Mouse (Mus musculus): ENCODE measurements at regions not wholly inside any gene's neighbourhood (a gene's known extent, or its start where the extent isn't known, plus 50 kb on each side); places are given as distances from the start of the nearest gene placed in this dataset.

DNA sequence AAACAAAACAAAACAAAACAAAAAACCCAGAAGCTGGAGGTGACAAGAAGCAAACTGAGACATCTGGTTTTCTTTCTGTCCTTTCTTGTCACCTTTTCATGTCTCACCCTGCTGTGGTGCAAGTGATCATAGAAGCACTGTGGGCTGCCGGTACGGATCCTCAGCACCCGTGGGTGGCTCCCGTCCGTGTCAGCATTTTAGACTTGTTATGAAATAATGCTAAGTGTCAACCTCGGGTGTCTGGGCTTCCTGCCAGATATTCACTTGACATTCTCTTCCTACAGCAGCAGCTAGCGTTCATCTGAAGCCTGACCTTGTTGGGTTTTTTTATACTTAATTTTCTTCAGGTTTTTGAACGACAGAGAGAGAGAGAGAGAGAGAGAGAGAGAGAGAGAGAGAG lies 404.7 kb downstream of the Pla2g4a start:
- peak; percentile 72 for DNase-seq

DNA sequence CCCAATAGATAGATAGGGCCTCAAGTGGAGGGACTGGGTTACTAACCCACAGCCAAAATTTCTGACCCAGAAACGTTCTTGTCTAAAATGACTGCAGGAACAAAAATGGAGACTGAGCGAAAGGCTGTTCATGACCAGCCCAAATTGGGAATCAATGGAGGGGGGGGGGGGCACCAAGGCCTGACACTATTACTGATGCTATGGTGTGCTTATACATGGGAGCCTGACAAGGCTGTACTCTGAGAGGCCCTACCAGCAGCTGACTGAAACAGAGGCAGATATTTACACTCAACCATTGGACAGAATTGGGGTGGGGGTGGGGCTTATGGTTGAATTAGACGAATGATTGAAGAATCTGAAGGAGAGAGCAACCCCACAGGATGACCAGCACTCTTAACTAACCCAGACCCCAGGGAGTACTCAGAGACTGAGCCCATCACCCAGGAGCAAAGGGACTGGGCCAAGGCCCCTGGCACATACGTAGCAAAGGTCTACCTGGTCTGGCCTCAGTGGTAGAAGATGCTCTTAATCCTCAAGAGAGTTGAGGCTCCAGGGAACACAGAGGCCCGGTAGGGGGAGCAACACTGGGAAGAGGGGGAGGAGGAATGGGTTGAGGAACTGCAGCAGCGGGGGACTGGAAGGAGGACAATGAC lies 405.6 kb downstream of the Pla2g4a start:
- DNase-seq, result no peak

DNA sequence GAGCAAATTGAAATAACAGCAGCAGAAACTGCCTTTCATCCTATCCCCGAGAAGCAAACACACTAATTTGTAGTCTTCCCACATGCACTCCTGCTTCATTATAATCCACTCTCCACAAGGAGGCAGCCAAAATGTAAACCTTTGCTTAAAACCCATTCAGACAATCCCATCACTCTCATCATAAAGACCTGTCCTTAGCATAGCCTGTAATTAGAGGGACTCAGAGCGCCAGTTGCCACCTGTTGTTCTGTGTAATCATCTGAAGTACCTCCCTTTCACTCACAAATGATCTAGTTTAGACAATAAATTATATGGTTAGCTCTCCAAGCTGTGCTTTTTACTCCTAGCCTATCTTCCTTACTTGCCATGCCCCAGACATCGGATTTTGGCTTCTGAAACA lies 415.0 kb downstream of the Pla2g4a start:
- DNase-seq, result no peak

DNA sequence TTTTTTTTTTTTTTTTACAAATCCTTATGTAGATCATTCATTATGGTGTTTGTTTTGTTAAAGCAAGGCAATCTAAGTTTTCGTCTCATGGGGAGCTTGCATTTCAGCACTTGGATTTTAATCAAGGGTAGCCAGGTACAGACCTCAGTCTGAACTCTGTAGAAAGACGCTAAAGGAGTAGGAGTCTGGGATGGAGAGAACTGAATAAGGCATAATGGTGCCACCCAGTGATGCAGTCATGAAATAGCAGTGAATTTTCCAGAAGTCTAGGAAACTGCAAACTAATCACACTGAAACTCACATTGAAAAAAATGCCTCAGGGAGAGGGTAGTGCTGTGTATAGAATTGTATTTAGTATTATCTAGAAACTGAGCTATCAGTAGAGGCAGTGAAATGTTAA lies 419.7 kb downstream of the Pla2g4a start:
- DNase-seq, result no peak

DNA sequence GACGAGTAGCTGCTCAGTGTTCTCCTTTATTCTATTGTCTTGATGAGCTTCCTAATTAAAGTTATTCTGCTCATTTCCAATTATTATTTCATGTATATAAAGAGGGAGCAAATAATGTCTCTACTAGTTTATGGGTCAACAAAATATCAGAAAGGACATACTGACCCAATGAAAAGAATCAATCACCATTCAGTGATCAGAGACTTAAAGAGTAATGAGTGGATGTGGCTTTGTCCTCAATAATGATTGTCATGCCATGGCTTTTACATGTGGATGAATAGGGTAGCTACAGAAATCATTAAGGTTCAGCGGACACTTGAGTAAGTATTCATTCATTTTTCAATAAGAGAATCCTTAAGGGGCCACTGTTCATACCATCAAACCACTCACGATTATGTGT lies 427.4 kb downstream of the Pla2g4a start:
- DNase-seq, result no peak

Data from heart, adult 11 months (tissue).